Mouse (Mus musculus) E14TG2a.4 (cell line): ENCODE measurements at regions not wholly inside any gene's neighbourhood (a gene's known extent, or its start where the extent isn't known, plus 50 kb on each side); places are given as distances from the start of the nearest gene placed in this dataset.

ENCODE experiments used
- H3K27me3 ChIP-seq: 2 replicates; pipeline ENCODE4 v1.6.1; 2014; ENCODE audit warnings: low read length, control low read depth; ENCODE audit not compliant: insufficient read depth
- H3K36me3 ChIP-seq: 2 replicates; pipeline ENCODE4 v1.6.1; 2014; ENCODE audit warnings: low read length, control low read depth; ENCODE audit not compliant: insufficient read depth
- H3K4me1 ChIP-seq: replicated peaks from 2 replicates; pipeline ENCODE4 v1.6.1; 2014; ENCODE audit warnings: low read depth, low read length, control low read depth
- H3K4me3 ChIP-seq: replicated peaks from 2 replicates; pipeline ENCODE4 v1.5.1; 2014; ENCODE audit warnings: mild to moderate bottlenecking, low read length
- H3K9me3 ChIP-seq: 2 replicates; pipeline ENCODE4 v1.6.1; 2014; ENCODE audit warnings: low read length, control low read depth
- CTCF ChIP-seq: conservative IDR thresholded peaks from 2 replicates; pipeline ENCODE4 v1.5.1; 2014; ENCODE audit warnings: low read length
- NANOG ChIP-seq: IDR thresholded peaks from 2 replicates; pipeline ENCODE4 v1.6.1; 2014; ENCODE audit warnings: borderline replicate concordance, low read length, mixed read lengths
- POU5F1 ChIP-seq: IDR thresholded peaks from 2 replicates; pipeline ENCODE4 v1.6.1; 2014; ENCODE audit warnings: low read length, borderline replicate concordance

- Histone ChIP-seq H3K9me3 (peaks cover 4% of the 10 kb centered on the region; the same call in 1 of the 2 replicates), H3K4me1 (no peaks in the 10 kb centered on the region), H3K27me3 (no peaks in the 10 kb centered on the region), H3K4me3 (no peak overlapping the region), H3K36me3 (no peaks in the 10 kb centered on the region)
- no peak for TF ChIP-seq CTCF
- TF ChIP-seq NANOG: no peak
- TF ChIP-seq POU5F1: no peak
Observed at GRCm38 (mm10) chr2:162772520-162772919, 111.6 kb upstream of the Ptprt start.

- 0 out of 2 replicates have a peak, but pooled peaks cover 2% of the 10 kb centered on the region for H3K9me3 ChIP-seq
- TF ChIP-seq POU5F1: no peak
- TF ChIP-seq NANOG: no peak
- TF ChIP-seq CTCF: no peak
- no peaks in the 10 kb centered on the region for H3K27me3 ChIP-seq
Observed at GRCm38 (mm10) chr2:162769711-162770428, 108.9 kb upstream of the Ptprt start.

DNA sequence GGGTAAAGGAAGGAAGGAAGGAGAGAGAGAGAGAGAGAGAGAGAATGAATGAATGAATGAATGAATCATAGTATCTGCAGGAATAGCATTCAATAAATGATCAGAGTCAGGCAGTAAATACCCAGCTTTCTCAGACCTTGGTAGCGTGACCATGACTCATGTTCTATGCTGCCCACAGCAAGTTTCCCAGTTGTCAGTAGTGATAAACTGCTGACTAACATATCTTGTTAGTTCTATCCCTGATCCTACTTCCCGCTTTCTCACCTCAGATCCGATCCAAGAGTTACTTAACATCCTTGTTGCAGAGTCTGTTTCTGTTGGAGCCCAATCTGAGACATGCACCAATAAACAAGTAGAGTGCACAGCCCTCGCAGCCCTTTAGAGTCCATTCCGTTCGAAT is 103.1 kb upstream of the Ptprt start:
- no peaks in the 10 kb centered on the region for H3K36me3 ChIP-seq
- no peak overlapping the region for H3K4me3 ChIP-seq
- no peaks in the 10 kb centered on the region for H3K4me1 ChIP-seq
- H3K27me3 ChIP-seq: no peaks in the 10 kb centered on the region
- TF ChIP-seq NANOG (no peak), CTCF (no peak), POU5F1 (no peak)
- H3K9me3 ChIP-seq: no peaks in the 10 kb centered on the region

More at GRCm38 (mm10) chr2:162769711-162770428, 108.9 kb upstream of the Ptprt start:
- Histone ChIP-seq H3K36me3 (no peaks in the 10 kb centered on the region), H3K4me1 (no peaks in the 10 kb centered on the region), H3K4me3 (no peak overlapping the region)

GRCm38 (mm10) chr2:162740523-162740922 is 79.6 kb upstream of the Ptprt start:
- Histone ChIP-seq H3K36me3 (no peaks in the 10 kb centered on the region), H3K4me3 (no peak overlapping the region), H3K27me3 (no peaks in the 10 kb centered on the region), H3K9me3 (no peaks in the 10 kb centered on the region), H3K4me1 (no peaks in the 10 kb centered on the region)
- no peak for TF ChIP-seq NANOG
- no peak for TF ChIP-seq CTCF
- TF ChIP-seq POU5F1: no peak

DNA sequence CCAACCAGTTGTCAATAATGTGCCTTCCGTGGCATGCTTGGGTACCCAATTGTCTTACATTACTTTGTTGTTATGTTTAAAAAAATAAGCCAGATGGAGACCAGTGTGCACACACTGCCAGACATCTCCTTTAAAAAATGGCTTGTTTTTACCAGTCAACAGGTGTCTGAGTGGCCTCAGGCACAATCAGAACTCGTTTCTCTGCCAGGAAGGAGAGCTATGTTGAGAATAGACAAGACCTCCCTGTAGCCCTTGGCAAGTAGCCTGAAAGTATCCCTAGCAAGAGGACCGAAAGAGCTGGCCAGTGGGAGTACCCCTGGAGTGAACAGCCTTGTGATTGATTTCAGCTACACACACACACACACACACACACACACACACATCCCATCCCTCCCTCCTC is 74.8 kb upstream of the Ptprt start:
- Histone ChIP-seq H3K4me3 (no peak overlapping the region), H3K27me3 (no peaks in the 10 kb centered on the region), H3K9me3 (no peaks in the 10 kb centered on the region), H3K4me1 (no peaks in the 10 kb centered on the region), H3K36me3 (no peaks in the 10 kb centered on the region)
- TF ChIP-seq CTCF (no peak), NANOG (no peak), POU5F1 (no peak)

GRCm38 (mm10) chr2:162734286-162734685 is 73.3 kb upstream of the Ptprt start:
- Histone ChIP-seq H3K36me3 (no peaks in the 10 kb centered on the region), H3K9me3 (no peaks in the 10 kb centered on the region), H3K4me3 (no peak overlapping the region), H3K4me1 (no peaks in the 10 kb centered on the region), H3K27me3 (no peaks in the 10 kb centered on the region)
- TF ChIP-seq POU5F1 (no peak), CTCF (no peak), NANOG (no peak)

DNA sequence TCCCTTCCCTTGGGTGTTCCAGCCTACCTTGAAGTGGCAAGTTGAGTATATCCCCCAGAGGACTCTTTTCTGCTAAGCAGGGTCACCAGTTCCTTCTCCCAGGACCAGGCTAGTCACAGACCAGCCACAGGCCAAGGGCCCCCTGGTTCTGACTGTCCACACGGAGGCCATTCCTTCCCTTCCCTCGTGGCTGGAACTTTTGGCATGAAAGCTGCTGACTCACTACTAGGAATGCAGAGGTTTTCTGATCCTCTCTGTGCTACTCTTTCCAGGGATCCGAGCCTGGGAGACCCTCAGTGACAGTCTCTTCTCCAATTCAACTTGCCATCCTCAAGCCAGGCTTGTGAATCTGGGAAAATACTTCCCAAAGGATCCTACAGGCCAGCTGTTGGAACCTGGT is 59.1 kb upstream of the Ptprt start:
- Histone ChIP-seq H3K4me1 (no peaks in the 10 kb centered on the region), H3K27me3 (no peaks in the 10 kb centered on the region), H3K9me3 (no peaks in the 10 kb centered on the region; the same call in 1 of the 2 replicates), H3K4me3 (no peak overlapping the region), H3K36me3 (no peaks in the 10 kb centered on the region)
- TF ChIP-seq NANOG (no peak), CTCF (no peak), POU5F1 (no peak)

GRCm38 (mm10) chr2:162718466-162718865 is 57.5 kb upstream of the Ptprt start:
- H3K36me3 ChIP-seq: no peaks in the 10 kb centered on the region
- H3K4me1 ChIP-seq: no peaks in the 10 kb centered on the region
- TF ChIP-seq POU5F1 (no peak), NANOG (no peak), CTCF (no peak)
- no peak overlapping the region for H3K4me3 ChIP-seq
- no peaks in the 10 kb centered on the region for H3K27me3 ChIP-seq
- H3K9me3 ChIP-seq: no peaks in the 10 kb centered on the region

DNA sequence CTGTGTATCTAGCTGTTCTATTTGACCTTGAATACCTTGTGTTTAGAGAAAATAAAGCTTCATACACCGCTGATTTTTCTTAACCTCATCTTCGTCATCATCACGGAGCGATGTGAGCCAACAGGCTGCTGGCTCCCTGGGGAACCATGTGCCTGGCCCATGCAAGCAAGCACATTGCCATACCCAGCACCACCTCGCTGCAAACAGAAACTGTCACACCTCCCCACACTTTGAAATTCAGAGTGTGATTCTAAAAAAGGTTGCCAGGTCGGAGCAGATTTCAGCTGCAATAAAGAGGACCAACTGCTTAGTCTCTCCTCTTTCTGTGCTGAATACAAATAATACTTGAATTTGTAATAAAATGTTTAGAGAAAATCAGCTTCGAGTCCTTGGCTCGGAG is 54.0 kb upstream of the Ptprt start:
- no peaks in the 10 kb centered on the region for H3K27me3 ChIP-seq
- TF ChIP-seq POU5F1: no peak
- no peak for TF ChIP-seq NANOG
- TF ChIP-seq CTCF: no peak
- H3K4me3 ChIP-seq: no peak overlapping the region
- no peaks in the 10 kb centered on the region for H3K9me3 ChIP-seq
- no peaks in the 10 kb centered on the region for H3K36me3 ChIP-seq
- no peaks in the 10 kb centered on the region for H3K4me1 ChIP-seq
